Mouse (Mus musculus) G1E (cell line): ENCODE results near the gene Sys1.

ENCODE experiments used
- CTCF ChIP-seq: IDR thresholded peaks from 2 replicates; pipeline ENCODE4 v1.5.1; 2012; ENCODE audit warnings: low read depth, low read length, inconsistent platforms, mixed read lengths
- GATA1 ChIP-seq: IDR thresholded peaks from 2 replicates; pipeline ENCODE4 v1.6.1; 2012; ENCODE audit warnings: borderline replicate concordance, low read length, inconsistent platforms, mixed read lengths
- TAL1 ChIP-seq: conservative IDR thresholded peaks from 2 replicates; pipeline ENCODE4 v1.6.1; 2012; ENCODE audit warnings: low read depth, low read length, inconsistent platforms, mixed read lengths

DNA sequence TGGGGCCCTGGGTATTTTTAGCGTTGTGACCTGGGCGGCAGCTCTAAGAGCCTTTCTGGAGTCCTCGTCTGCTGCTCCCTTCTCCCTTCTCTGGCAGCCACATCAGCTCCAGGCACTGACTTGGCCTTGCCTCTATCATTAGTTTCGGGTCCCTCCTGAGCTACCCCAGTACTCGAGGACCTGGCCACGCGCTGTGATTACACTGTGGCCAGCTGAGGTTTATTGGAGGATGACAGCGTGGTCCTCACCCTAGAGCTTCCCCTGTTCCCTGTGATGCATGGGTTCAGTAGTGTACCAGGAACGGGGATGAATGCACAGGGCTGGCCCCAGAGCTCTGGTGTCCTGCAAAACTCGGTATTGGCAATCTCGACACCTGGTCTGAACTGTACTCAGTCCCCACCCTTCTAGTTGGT, 30.4 kb downstream of the Sys1 start:
- no peak for TF ChIP-seq CTCF
- TF ChIP-seq GATA1 = no peak
- no peak for TF ChIP-seq TAL1
